Mouse (Mus musculus): Measurements from ENCODE around the gene Sez6. TPM values are rescaled to one million over a fixed set of nuclear protein-coding genes. Genes with fewer than 3 reads are reported as not detected.

The Sez6 gene
- polyA plus RNA-seq, 1 experiment from 2014 or later, result 2.0 TPM

DNA sequence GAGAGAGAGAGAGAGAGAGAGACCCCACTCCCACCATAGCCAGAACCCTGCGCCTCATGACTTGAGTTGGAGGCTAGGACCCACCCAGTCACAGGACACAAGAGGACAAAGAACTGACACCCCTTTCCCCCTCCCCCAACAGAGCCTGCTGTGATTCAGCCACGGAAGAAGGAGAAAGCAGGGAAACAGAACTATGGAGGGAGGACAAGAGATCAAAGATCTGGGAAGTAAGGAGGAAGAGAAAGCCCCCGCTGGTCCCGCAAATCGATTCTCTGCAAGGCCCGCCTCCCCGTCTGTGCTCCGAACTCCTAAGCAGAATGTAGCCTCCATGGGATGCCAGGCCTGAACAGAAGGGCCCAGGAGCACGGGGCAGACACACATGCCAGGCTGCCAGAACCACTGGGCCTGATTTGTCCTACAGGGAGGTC is 23.8 kb upstream of the Sez6 start:
- H3K27ac ChIP-seq, result no peak overlapping the region
- WGBS, result 9% methylated on average over 9 of the region's 9 CpGs
- peaks cover 7% of the 10 kb centered on the region; the same call in 1 of the 2 replicates for H3K27me3 ChIP-seq
- H3K4me2 ChIP-seq (replicated peaks), result peak overlapping the region; percentile 11; the same call in 1 of the 2 replicates
- peak overlapping the region; percentile 10; the same call in 1 of the 2 replicates for H3K9ac ChIP-seq
- H3K9me3 ChIP-seq, result no peaks in the 10 kb centered on the region
- no peak for ATAC-seq (ENCODE audit: insufficient number of reproducible peaks, insufficient read depth, low FRiP score, low TSS enrichment)
- H3K36me3 ChIP-seq, result no peaks in the 10 kb centered on the region
- H3K4me1 ChIP-seq, result peaks cover 23% of the 10 kb centered on the region
- no peak overlapping the region for H3K4me3 ChIP-seq

DNA sequence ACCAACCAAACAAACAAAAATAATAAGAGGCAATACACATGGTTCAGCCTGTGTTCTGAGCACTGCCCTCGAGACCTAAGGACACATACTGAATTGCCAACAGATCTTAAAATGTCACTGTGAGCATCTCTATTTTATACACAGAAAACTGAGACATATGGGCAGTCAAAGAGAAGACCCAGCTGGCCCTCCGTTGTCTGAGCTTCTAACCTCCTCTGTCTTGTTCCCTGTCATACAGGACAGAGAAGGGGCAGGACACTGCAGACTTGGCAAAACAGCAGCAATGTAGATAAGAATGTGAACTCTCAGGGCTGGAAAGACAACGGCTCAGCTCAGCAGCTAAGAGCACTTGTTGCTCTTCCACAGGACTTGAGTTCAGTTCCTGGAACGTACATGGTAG is 22.1 kb upstream of the Sez6 start:
- peaks cover 14% of the 10 kb centered on the region for H3K27me3 ChIP-seq
- no peak overlapping the region for H3K9ac ChIP-seq
- H3K36me3 ChIP-seq, result no peaks in the 10 kb centered on the region
- no peak overlapping the region for H3K4me2 ChIP-seq (replicated peaks)
- no peak overlapping the region for H3K4me3 ChIP-seq
- peaks cover 19% of the 10 kb centered on the region for H3K4me1 ChIP-seq
- WGBS, result 82% methylated on average over 4 of the region's 4 CpGs
- no peaks in the 10 kb centered on the region for H3K9me3 ChIP-seq
- H3K27ac ChIP-seq, result no peak overlapping the region
- no peak for ATAC-seq (ENCODE audit: insufficient number of reproducible peaks, insufficient read depth, low FRiP score, low TSS enrichment)

DNA sequence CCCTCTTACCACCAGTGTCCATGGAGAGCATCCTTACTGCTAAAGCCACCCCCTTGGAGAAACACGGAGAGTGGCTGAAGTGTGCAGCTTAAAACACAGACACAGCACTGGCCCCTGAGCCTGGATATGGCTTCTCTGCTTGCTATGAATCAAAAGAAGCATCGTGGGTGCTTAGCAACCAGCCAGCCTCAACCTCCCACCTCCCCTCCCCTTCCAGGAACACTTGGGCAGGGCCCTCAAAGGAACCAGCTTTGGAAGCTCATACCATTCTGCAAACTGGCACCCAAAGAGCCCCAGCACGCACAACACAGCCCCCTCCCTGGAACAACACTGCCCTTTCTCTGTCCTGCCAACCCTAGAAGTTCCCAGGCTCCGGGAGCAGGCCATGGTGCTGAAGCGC is 21.2 kb upstream of the Sez6 start:
- WGBS, result 32% methylated on average over 5 of the region's 5 CpGs
- no peak overlapping the region for H3K9ac ChIP-seq
- no peak for ATAC-seq (ENCODE audit: insufficient number of reproducible peaks, insufficient read depth, low FRiP score, low TSS enrichment)
- no peak overlapping the region for H3K27ac ChIP-seq
- no peak overlapping the region for H3K4me3 ChIP-seq
- H3K27me3 ChIP-seq, result peaks cover 23% of the 10 kb centered on the region
- H3K4me2 ChIP-seq (replicated peaks), result no peak overlapping the region
- H3K36me3 ChIP-seq, result no peaks in the 10 kb centered on the region
- peaks cover 14% of the 10 kb centered on the region for H3K4me1 ChIP-seq
- no peaks in the 10 kb centered on the region for H3K9me3 ChIP-seq

DNA sequence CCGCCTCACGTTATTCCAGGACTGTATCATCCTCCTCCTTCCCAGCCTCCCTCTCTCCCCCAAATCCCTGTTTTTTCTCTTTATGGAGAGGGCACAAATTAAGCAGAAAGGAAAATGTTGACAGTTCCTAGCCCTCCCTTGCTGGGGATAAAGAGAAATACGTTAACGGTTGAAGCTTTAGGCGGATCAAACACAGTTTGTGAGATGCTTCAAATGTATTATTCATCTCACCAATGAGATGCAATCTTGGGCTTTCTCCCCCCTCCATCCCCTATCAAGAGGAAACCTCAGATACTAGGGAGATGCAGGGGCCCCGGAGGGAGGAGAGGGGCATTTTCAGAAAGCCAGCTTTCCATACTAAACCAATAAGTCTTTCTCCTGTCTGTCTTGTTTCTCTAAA is 20.8 kb upstream of the Sez6 start:
- no peak overlapping the region for H3K4me2 ChIP-seq (replicated peaks)
- H3K36me3 ChIP-seq, result no peaks in the 10 kb centered on the region
- H3K4me1 ChIP-seq, result peaks cover 18% of the 10 kb centered on the region
- H3K27ac ChIP-seq, result no peak overlapping the region
- no peak overlapping the region for H3K4me3 ChIP-seq
- H3K9me3 ChIP-seq, result no peaks in the 10 kb centered on the region
- peaks cover 27% of the 10 kb centered on the region for H3K27me3 ChIP-seq
- H3K9ac ChIP-seq, result no peak overlapping the region
- 27% methylated on average over 6 of the region's 6 CpGs for WGBS
- no peak for ATAC-seq (ENCODE audit: insufficient number of reproducible peaks, insufficient read depth, low FRiP score, low TSS enrichment)

DNA sequence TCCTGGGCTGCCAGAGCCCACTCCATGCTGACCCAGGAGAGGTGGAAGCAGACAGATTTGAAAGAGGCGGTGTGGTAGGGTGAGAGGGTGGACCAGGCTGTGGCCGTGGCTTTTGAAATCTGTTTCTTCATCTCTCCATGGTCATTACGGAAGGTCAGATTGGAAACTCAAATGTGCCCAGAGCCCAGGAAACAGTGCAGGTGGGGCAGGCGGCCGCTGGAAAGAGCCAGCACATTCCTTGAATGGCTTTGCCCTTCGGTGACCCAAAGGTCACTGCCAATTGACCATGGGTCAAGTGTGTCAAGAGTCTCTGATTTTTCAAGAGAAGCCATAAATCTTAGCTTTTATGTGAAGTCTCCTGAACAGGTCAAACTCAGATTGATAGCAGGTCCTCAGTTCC is 17.1 kb upstream of the Sez6 start:
- WGBS, result 36% methylated on average over 6 of the region's 6 CpGs
- Histone ChIP-seq H3K4me1 (peaks cover 30% of the 10 kb centered on the region), H3K27me3 (peaks cover 46% of the 10 kb centered on the region)

DNA sequence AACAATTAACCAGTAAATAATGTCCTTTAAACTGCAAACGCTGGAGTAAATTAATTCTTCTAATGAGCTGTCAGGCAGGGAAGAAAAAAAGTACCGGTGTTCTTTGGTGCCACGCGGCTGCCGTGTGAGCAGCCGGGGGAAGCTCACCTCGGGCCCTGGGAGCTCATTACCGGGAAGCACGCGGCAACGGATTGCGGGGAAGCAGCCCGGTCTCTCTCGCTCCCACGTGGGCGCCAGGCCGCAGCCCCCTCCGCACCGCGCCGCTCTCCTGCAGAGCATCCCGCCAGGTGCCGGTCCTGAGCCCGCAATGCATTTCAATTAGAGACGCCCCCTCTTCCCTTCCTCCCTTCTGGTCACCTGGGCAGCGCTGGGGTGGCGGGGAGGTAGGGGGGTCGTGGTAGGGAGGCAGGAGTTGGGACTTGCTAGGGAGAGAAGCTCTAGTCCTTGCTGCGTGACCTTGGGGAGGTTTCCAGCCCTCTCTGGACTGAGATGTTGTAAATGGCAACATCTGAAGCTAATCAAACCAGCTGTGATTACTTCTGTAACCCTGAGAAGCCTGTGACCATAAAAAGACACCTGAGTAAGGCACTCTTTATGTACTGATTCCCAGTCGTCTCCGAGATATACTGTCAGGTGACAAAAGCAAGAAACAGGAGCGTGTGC is 15.9 kb upstream of the Sez6 start:
- Histone ChIP-seq H3K4me3 (0 out of 2 replicates have a peak overlapping the region, but pooled peaks have one; percentile 0), H3K9me3 (no peaks in the 10 kb centered on the region), H3K27ac (no peak overlapping the region), H3K27me3 (peaks cover 43% of the 10 kb centered on the region), H3K9ac (no peak overlapping the region), H3K4me1 (peaks cover 30% of the 10 kb centered on the region), H3K4me2 (replicated peaks) (peak overlapping the region; percentile 37), H3K36me3 (no peaks in the 10 kb centered on the region)
- 1% methylated on average over 32 of the region's 32 CpGs for WGBS
- no peak for ATAC-seq (ENCODE audit: insufficient number of reproducible peaks, insufficient read depth, low FRiP score, low TSS enrichment)

More for the DNA sequence above, 17.1 kb upstream of the Sez6 start:
- no peaks in the 10 kb centered on the region for H3K9me3 ChIP-seq
- no peaks in the 10 kb centered on the region for H3K36me3 ChIP-seq
- no peak for ATAC-seq (ENCODE audit: insufficient number of reproducible peaks, insufficient read depth, low FRiP score, low TSS enrichment)
- H3K27ac ChIP-seq, result no peak overlapping the region
- H3K4me2 ChIP-seq (replicated peaks), result no peak overlapping the region
- no peak overlapping the region for H3K9ac ChIP-seq
- H3K4me3 ChIP-seq, result no peak overlapping the region

DNA sequence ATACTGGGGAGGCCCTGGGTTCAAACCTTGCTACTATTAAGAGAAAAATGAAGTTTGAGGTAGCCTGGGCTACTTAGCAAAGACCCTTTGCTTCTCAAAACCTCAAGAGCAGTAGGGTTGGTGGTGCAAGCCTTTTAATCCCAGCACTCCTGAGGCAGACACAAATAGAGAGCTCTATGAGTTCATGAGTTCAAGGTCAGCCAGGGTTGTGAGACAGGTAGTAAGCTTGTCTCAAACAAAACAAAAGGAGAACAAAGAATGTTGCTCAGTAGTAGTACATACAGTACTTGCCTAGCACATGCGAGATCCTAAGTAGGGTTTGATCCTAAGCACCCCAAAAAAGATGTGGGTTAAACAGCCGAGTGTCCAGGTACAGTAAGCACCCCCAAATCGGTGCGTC is 13.9 kb upstream of the Sez6 start:
- Histone ChIP-seq H3K9ac (no peak overlapping the region), H3K36me3 (no peaks in the 10 kb centered on the region), H3K4me1 (peaks cover 23% of the 10 kb centered on the region), H3K4me2 (replicated peaks) (no peak overlapping the region), H3K4me3 (no peak overlapping the region), H3K9me3 (no peaks in the 10 kb centered on the region), H3K27me3 (peaks cover 44% of the 10 kb centered on the region), H3K27ac (peak overlapping the region; percentile 48; the same call in 1 of the 2 replicates)
- no peak for ATAC-seq (ENCODE audit: insufficient number of reproducible peaks, insufficient read depth, low FRiP score, low TSS enrichment)
- WGBS, result 73% methylated on average over 4 of the region's 4 CpGs

DNA sequence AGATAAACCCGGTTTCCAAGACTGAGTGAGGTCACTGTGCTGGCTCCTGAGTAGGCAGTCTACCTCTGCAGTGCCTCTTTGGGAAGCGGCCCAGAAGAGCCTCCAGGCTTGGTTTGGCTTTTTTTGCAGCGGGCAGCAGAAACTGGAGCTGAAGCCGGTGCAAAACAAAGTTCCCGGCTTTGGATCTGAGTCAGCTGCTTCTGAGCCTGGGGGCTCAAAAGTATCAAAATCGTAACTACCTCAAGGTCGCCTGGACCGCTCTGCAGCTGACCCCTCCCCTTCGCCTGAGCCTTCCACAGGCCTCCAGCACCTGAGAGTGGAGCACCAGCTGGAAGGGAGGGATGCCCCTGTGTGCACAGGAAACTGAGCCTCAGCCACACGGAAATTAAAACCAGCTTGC is 13.4 kb upstream of the Sez6 start:
- Histone ChIP-seq H3K9me3 (no peaks in the 10 kb centered on the region), H3K36me3 (no peaks in the 10 kb centered on the region), H3K9ac (no peak overlapping the region), H3K4me3 (no peak overlapping the region), H3K4me1 (peaks cover 23% of the 10 kb centered on the region), H3K4me2 (replicated peaks) (peak overlapping the region; percentile 28; the same call in 1 of the 2 replicates), H3K27me3 (peaks cover 46% of the 10 kb centered on the region), H3K27ac (peak overlapping the region; percentile 48)
- WGBS, result 16% methylated on average over 10 of the region's 10 CpGs
- ATAC-seq (ENCODE audit: insufficient number of reproducible peaks, insufficient read depth, low FRiP score, low TSS enrichment), result peak; percentile 78; the same call in 1 of the 2 replicates

DNA sequence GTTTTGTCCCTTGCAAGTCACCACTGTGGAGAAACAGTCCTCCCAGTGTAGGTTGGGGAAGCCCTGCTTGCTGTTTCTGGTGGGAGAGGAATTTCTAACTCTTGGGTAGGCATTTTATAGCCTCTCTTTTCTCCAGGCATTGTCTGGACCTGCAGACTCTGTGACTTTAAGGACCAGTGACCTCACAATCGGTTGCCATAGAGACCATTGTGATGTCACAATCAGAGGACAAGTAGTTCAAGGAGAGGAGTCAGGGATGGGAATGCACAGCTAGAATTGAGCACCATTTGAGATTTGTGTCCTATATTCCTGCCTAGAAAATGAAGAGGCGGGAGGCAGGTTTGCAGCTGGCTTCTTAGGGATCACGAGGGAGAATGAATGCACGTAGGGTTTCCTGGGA is 7.3 kb upstream of the Sez6 start:
- Histone ChIP-seq H3K9me3 (no peaks in the 10 kb centered on the region), H3K36me3 (no peaks in the 10 kb centered on the region), H3K4me2 (replicated peaks) (no peak overlapping the region), H3K4me1 (no peaks in the 10 kb centered on the region), H3K9ac (no peak overlapping the region), H3K27me3 (peaks cover 9% of the 10 kb centered on the region; the same call in 1 of the 2 replicates), H3K27ac (no peak overlapping the region), H3K4me3 (no peak overlapping the region)
- no peak for ATAC-seq (ENCODE audit: insufficient number of reproducible peaks, insufficient read depth, low FRiP score, low TSS enrichment)
- 76% methylated on average over 4 of the region's 4 CpGs for WGBS

DNA sequence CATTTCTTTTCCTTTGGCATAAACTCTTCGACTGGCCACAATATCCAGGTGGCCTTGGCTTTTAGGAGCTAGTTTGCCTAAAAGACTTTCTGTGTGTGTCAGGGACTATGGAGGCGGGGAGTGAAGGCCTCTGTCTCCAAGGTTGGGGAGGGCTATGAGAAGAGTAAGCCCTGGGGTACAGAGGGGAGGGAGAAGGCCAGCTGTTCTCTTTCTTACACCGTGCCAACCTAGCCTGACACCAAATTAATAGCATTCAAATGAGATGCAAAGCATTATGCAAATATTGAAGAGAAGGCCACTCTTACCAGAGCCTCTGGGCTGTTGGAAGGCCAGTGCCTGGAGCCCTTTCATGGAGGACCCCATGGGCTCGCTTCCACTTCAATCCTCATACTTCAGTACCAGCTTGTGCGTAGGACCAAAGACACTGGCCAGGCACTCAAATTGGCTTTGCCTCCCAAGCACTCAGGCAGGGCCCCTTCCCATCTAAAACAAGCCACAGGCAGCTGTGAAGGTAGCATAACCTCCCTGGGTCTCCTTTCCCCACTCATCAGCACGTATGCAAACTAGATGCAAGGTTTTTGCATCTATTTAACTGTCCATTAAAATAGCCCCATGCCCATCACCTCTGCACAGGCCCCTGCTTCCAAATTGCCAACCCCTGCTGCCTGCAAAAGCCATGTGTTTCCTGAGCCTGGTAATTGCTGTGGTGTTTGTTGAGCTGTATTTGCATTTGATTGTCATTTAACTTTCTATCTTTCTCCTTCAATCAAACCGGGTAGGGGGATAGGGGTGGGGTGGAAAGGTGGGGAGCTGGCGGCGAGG is 4.6 kb upstream of the Sez6 start:
- no peak for ATAC-seq (ENCODE audit: insufficient number of reproducible peaks, insufficient read depth, low FRiP score, low TSS enrichment)
- Histone ChIP-seq H3K9me3 (no peaks in the 10 kb centered on the region), H3K4me2 (replicated peaks) (no peak overlapping the region), H3K36me3 (no peaks in the 10 kb centered on the region), H3K4me3 (no peak overlapping the region), H3K27me3 (peaks cover 27% of the 10 kb centered on the region), H3K27ac (no peak overlapping the region), H3K4me1 (peaks cover 4% of the 10 kb centered on the region; the same call in 1 of the 2 replicates), H3K9ac (no peak overlapping the region)
- WGBS, result 41% methylated on average over 9 of the region's 9 CpGs

DNA sequence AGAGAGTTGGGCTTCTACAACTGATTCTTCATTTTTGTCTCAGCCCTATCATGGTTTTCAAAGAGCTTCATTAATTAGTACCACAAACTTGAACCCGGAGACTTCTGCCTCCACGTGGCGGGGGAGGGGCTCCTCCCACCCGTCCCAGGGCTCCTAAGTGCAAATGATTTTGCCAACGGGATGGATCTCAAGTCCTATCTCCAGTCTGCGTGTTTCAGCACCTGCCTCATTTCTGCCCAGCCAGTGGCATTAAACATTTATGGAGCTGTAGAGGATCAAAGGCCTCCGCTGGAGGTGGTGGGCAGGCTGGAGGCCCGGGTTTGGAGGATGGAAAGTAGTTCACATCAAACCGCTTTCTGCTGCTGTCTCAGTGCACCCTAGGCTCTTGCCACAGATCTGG is 3.9 kb upstream of the Sez6 start:
- Histone ChIP-seq H3K4me1 (peaks cover 10% of the 10 kb centered on the region), H3K27me3 (peaks cover 32% of the 10 kb centered on the region), H3K36me3 (no peaks in the 10 kb centered on the region), H3K27ac (no peak overlapping the region), H3K9me3 (no peaks in the 10 kb centered on the region), H3K4me3 (no peak overlapping the region), H3K9ac (no peak overlapping the region), H3K4me2 (replicated peaks) (no peak overlapping the region)
- 26% methylated on average over 9 of the region's 9 CpGs for WGBS
- ATAC-seq (ENCODE audit: insufficient number of reproducible peaks, insufficient read depth, low FRiP score, low TSS enrichment), result no peak

DNA sequence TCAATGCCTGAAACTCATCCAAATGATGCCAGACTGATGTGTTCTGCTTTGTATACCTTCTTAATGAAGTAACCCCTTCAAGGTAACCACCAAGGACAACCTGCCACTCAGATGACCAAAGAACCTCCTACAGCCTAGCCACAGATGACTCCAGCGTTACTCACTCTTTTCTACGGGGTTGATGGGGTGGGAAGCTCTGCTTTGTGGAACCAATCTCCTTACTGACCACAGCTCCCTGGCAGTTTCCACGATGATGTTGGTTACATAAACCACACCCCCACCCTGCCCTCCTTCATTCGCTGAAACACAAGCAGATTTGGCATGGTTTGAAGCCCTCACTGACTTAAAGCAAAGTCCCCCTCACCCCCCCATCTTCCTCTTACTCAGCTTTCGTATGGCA is 2.8 kb upstream of the Sez6 start:
- Histone ChIP-seq H3K9ac (no peak overlapping the region), H3K4me2 (replicated peaks) (no peak overlapping the region), H3K27ac (no peak overlapping the region), H3K27me3 (peaks cover 41% of the 10 kb centered on the region), H3K36me3 (no peaks in the 10 kb centered on the region), H3K4me3 (no peak overlapping the region), H3K9me3 (no peaks in the 10 kb centered on the region), H3K4me1 (peaks cover 16% of the 10 kb centered on the region)
- 66% methylated on average over 5 of the region's 5 CpGs for WGBS
- no peak for ATAC-seq (ENCODE audit: insufficient number of reproducible peaks, insufficient read depth, low FRiP score, low TSS enrichment)

Data from embryonic facial prominence, embryonic 12.5 days (tissue).